Mouse (Mus musculus) hindbrain, embryonic 14.5 days (tissue): Measurements from ENCODE around the gene Rnft2. TPM values are rescaled to one million over a fixed set of nuclear protein-coding genes. Genes with fewer than 3 reads are reported as not detected.

Source experiments
- ATAC-seq: fragments of 200-750 bp; cut with Nextera tagmentation; 2 replicates; pipeline ENCODE4 v1.8.0; 2017; ENCODE audit warnings: moderate number of reproducible peaks, mild to moderate bottlenecking, moderate TSS enrichment, moderate library complexity; ENCODE audit not compliant: low FRiP score
- DNase-seq: peaks from one replicate; pipeline ENCODE4 v3.0.0-alpha.2; 2015; ENCODE audit warnings: low spot score
- H3K27ac ChIP-seq: fragments of 300-500 bp; sonication (generic); 2 replicates; pipeline ENCODE4 v1.5.1; 2014; ENCODE audit warnings: mild to moderate bottlenecking, moderate library complexity
- H3K27me3 ChIP-seq: fragments of 300-500 bp; sonication (generic); 2 replicates; pipeline ENCODE4 v1.6.1; 2014; ENCODE audit warnings: mild to moderate bottlenecking, low read length, mixed read lengths; ENCODE audit not compliant: control insufficient read depth, insufficient read depth
- H3K36me3 ChIP-seq: fragments of 300-500 bp; sonication (generic); replicated peaks from 2 replicates; pipeline ENCODE4 v1.6.1; 2014; ENCODE audit not compliant: control insufficient read depth, insufficient read depth
- H3K4me1 ChIP-seq: fragments of 300-500 bp; sonication (generic); replicated peaks from 2 replicates; pipeline ENCODE4 v1.6.1; 2014; ENCODE audit warnings: antibody characterized with exemption, low read length, mixed read lengths; ENCODE audit not compliant: control insufficient read depth, insufficient read depth
- H3K4me2 ChIP-seq: fragments of 300-500 bp; sonication (generic); replicated peaks from 2 replicates; pipeline ENCODE4 v1.6.1; 2014; ENCODE audit warnings: mild to moderate bottlenecking, moderate library complexity
- H3K4me3 ChIP-seq: fragments of 300-500 bp; sonication (generic); replicated peaks from 2 replicates; pipeline ENCODE4 v1.5.1; 2014; ENCODE audit warnings: mild to moderate bottlenecking, low read length
- H3K9ac ChIP-seq: fragments of 300-500 bp; sonication (generic); 2 replicates; pipeline ENCODE4 v1.6.1; 2014
- H3K9me3 ChIP-seq: fragments of 300-500 bp; sonication (generic); 2 replicates; pipeline ENCODE4 v1.6.1; 2016; ENCODE audit warnings: low read length; ENCODE audit not compliant: control insufficient read depth
- WGBS: fragments of 180-500 bp; shearing (Covaris S2); extraction: QIAGEN DNeasy Blood & Tissue Kit; methylation state at CpG from one replicate; pipeline ENCODE4 v1.1.7; 2014; 5-methylcytosine and 5-hydroxymethylcytosine counted together
- polyA plus RNA-seq: library from polyadenylated mRNA; unstranded; fragments of >200 nt; fragmentation: Nextera tagmentation; extraction: Ambion mirVana; gene quantifications from 2 replicates; pipeline ENCODE4 v1.2.1, GENCODE M21; 2014

Gene Rnft2
- polyA plus RNA-seq, 1 experiment from 2014 or later = 13.0 TPM

GRCm38 (mm10) chr5:118154839-118155564 is 89.9 kb downstream of the Rnft2 start, which contains the start of gene Fbxw8:
Fbxw8 (minus strand) TSS chr5:118155464.
- Histone ChIP-seq H3K4me3 (peak within 1 kb of the TSS; percentile 95), H3K4me1 (peaks cover 16% of the 10 kb centered on the region), H3K27me3 (no peaks in the 10 kb centered on the region), H3K27ac (peak within 1 kb of the TSS; percentile 65), H3K9ac (peak within 1 kb of the TSS; percentile 89), H3K9me3 (no peaks in the 10 kb centered on the region), H3K36me3 (peaks cover 14% of the 10 kb centered on the region; the same call in 1 of the 2 replicates), H3K4me2 (peak within 1 kb of the TSS; percentile 78)
- DNase-seq (peak; percentile 89), ATAC-seq (peak; percentile 89)
- WGBS = under 1% methylated on average over 64 of the region's 67 CpGs

- no peak overlapping the region for H3K9ac ChIP-seq
- H3K4me2 ChIP-seq = no peak overlapping the region
- H3K27me3 ChIP-seq = no peaks in the 10 kb centered on the region
- no peak overlapping the region for H3K27ac ChIP-seq
- no peak for ATAC-seq
- peaks cover 14% of the 10 kb centered on the region; the same call in 1 of the 2 replicates for H3K36me3 ChIP-seq
- 85% methylated on average over 3 of the region's 3 CpGs for WGBS
- H3K4me3 ChIP-seq = no peak overlapping the region
- DNase-seq = no peak
- peaks cover 43% of the 10 kb centered on the region for H3K4me1 ChIP-seq
- no peaks in the 10 kb centered on the region for H3K9me3 ChIP-seq
These were observed 95.2 kb downstream of the Rnft2 start for GRCm38 (mm10) chr5:118149711-118150110.

GRCm38 (mm10) chr5:118147264-118147663 is 97.7 kb downstream of the Rnft2 start:
- Histone ChIP-seq H3K9me3 (no peaks in the 10 kb centered on the region), H3K4me1 (peaks cover 28% of the 10 kb centered on the region), H3K4me2 (no peak overlapping the region), H3K9ac (peak overlapping the region; percentile 28; the same call in 1 of the 2 replicates), H3K36me3 (peaks cover 14% of the 10 kb centered on the region; the same call in 1 of the 2 replicates), H3K27me3 (no peaks in the 10 kb centered on the region), H3K4me3 (no peak overlapping the region), H3K27ac (peak overlapping the region; percentile 80; the same call in 1 of the 2 replicates)
- whole genome bisulfite sequencing = 84% methylated on average over 10 of the region's 10 CpGs
- ATAC-seq = no peak
- no peak for DNase-seq

GRCm38 (mm10) chr5:118145999-118146679 is 98.8 kb downstream of the Rnft2 start:
- ATAC-seq (no peak), DNase-seq (peak; percentile 45)
- Histone ChIP-seq H3K4me2 (no peak overlapping the region), H3K27me3 (no peaks in the 10 kb centered on the region), H3K4me3 (no peak overlapping the region), H3K4me1 (peaks cover 28% of the 10 kb centered on the region), H3K27ac (peak overlapping the region; percentile 80), H3K9ac (no peak overlapping the region; the same call in 1 of the 2 replicates), H3K9me3 (no peaks in the 10 kb centered on the region), H3K36me3 (peaks cover 16% of the 10 kb centered on the region)
- 65% methylated on average over 15 of the region's 15 CpGs for WGBS

DNA sequence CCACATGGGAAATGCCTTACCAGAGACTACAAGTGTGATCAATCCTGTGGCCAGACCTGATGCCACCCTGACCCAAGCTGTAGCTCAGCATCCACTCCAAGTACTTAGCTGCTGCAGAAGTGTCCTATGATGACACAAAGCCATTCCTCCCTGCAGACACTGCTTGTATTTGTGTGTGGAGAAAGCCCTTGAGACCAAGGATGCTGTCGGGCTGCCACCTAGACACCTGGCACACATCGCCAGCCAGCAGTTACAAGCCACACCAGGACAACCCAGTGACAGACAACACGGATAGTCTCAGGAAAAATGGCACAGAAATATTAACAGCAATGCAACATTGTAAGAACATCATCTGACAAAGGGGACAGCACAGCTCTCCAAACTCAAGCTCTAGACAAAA is 99.5 kb downstream of the Rnft2 start:
- Histone ChIP-seq H3K36me3 (peaks cover 22% of the 10 kb centered on the region), H3K27ac (peak overlapping the region; percentile 80), H3K9ac (no peak overlapping the region), H3K4me3 (no peak overlapping the region), H3K9me3 (no peaks in the 10 kb centered on the region), H3K4me1 (peaks cover 28% of the 10 kb centered on the region), H3K4me2 (no peak overlapping the region), H3K27me3 (no peaks in the 10 kb centered on the region)
- ATAC-seq (no peak), DNase-seq (no peak)
- WGBS = 75% methylated on average over 3 of the region's 3 CpGs

- H3K4me3 ChIP-seq = no peak overlapping the region
- H3K4me1 ChIP-seq = peaks cover 28% of the 10 kb centered on the region
- H3K4me2 ChIP-seq = no peak overlapping the region
- no peaks in the 10 kb centered on the region for H3K27me3 ChIP-seq
- no peak overlapping the region for H3K9ac ChIP-seq
- peaks cover 27% of the 10 kb centered on the region for H3K36me3 ChIP-seq
- no peaks in the 10 kb centered on the region for H3K9me3 ChIP-seq
- no peak for ATAC-seq
- no peak for DNase-seq
- H3K27ac ChIP-seq = no peak overlapping the region
- 91% methylated on average over 6 of the region's 6 CpGs for WGBS
These were observed 100.1 kb downstream of the Rnft2 start for GRCm38 (mm10) chr5:118144770-118145169.

DNA sequence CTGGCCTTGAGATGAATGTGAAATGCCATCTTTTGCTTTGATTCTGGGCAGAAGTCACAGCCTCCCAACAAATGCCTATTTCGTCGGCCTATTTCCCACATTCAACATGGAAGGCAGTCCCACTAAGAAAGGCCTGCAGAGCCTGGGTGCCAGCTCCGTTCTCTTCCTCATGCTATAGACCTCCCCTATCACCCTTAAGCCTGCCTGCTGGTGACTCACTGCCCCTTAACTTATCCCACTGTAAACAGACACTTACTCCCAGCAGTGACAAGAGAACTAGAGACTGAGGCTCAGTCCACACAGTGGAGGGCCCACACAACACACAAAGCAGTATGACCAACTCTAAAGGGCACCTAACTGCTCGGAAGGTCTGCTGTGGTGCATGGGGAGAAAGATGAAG is 100.6 kb downstream of the Rnft2 start:
- H3K4me2 ChIP-seq = no peak overlapping the region
- peak overlapping the region; percentile 5; the same call in 1 of the 2 replicates for H3K9ac ChIP-seq
- peaks cover 31% of the 10 kb centered on the region for H3K36me3 ChIP-seq
- 93% methylated on average over 4 of the region's 4 CpGs for WGBS
- DNase-seq (no peak), ATAC-seq (no peak)
- H3K4me3 ChIP-seq = no peak overlapping the region
- no peaks in the 10 kb centered on the region for H3K9me3 ChIP-seq
- no peaks in the 10 kb centered on the region for H3K27me3 ChIP-seq
- peaks cover 28% of the 10 kb centered on the region for H3K4me1 ChIP-seq
- no peak overlapping the region for H3K27ac ChIP-seq

DNA sequence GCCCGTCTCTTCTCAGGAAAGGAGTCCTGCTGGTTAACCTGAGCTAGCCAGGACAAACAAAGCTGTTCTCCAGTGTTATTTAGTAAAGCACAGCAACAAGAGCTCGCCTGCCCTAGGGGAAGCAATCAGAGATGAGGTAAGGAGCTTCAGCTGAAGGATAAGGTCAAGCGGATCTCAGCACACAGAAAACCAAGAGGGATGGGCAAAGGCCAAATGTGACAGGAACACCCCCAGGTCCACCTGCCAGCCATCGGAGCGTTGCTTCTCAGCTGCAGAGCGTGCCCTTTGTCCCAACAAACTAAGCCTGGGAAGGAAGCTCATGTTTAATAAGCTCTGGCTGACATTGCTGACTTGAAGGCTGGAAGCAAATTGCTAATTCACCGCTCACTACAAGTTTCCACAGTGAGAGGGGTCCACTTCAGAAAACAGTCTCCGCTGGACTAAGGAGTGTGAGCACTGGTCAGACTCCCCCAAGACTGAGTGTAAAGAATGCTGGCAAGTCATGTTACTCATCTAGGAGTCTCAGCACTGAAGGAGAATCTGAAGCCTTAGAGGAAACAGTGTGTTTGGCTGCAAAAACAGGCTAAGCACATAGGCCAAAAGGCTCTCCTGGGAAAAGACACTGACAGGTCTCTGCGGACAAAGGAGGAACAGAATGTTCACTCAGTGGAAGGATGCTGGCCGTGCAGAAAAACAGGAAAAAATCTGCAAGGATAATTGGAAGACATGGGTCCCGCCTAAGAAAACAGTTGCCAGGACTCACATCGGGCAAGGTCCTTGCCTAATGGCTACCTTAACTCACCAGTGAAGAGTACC is 101.5 kb downstream of the Rnft2 start:
- H3K27me3 ChIP-seq = no peaks in the 10 kb centered on the region
- H3K4me1 ChIP-seq = peaks cover 28% of the 10 kb centered on the region
- no peak overlapping the region for H3K27ac ChIP-seq
- H3K4me3 ChIP-seq = no peak overlapping the region
- H3K4me2 ChIP-seq = no peak overlapping the region
- no peaks in the 10 kb centered on the region for H3K9me3 ChIP-seq
- ATAC-seq (no peak), DNase-seq (no peak)
- no peak overlapping the region for H3K9ac ChIP-seq
- peaks cover 40% of the 10 kb centered on the region for H3K36me3 ChIP-seq
- 76% methylated on average over 12 of the region's 12 CpGs for WGBS

- no peak for DNase-seq
- Histone ChIP-seq H3K36me3 (peaks cover 49% of the 10 kb centered on the region), H3K4me2 (no peak overlapping the region), H3K27me3 (no peaks in the 10 kb centered on the region), H3K27ac (no peak overlapping the region), H3K9me3 (no peaks in the 10 kb centered on the region), H3K4me3 (no peak overlapping the region), H3K4me1 (peaks cover 28% of the 10 kb centered on the region), H3K9ac (no peak overlapping the region)
- no peak for ATAC-seq
- 89% methylated on average over 8 of the region's 8 CpGs for WGBS
These were observed 102.4 kb downstream of the Rnft2 start for GRCm38 (mm10) chr5:118142471-118142870.
